Mouse (Mus musculus) liver, postnatal 0 days (tissue): ENCODE results near the gene Tmem44.

Experiments
- CTCF ChIP-seq: sonication (generic); IDR thresholded peaks from 2 replicates; pipeline ENCODE4 v1.5.1; 2016; ENCODE audit warnings: antibody characterized with exemption, low read depth
- EP300 ChIP-seq: IDR thresholded peaks from 2 replicates; pipeline ENCODE4 v1.6.1; 2016; ENCODE audit warnings: antibody characterized with exemption, low read depth, mild to moderate bottlenecking

- TF ChIP-seq CTCF, result peak; percentile 65
- no peak for TF ChIP-seq EP300
Observed at GRCm38 (mm10) chr16:30530815-30531214, 19.8 kb downstream of the Tmem44 start.
